Mouse (Mus musculus) lung, adult 18-20 months (tissue): Measurements from ENCODE around the gene Cttn.

ENCODE experiments used
- DNase-seq, 2 experiments: peaks; one replicate each; pipeline ENCODE4 v3.0.0; 2022; ENCODE audit warnings: mixed read lengths in 2 of 2

Gene Cttn

GRCm38 (mm10) chr7:144387537-144387936 is 83.3 kb downstream of the Cttn start:
- no peak for DNase-seq
